Mouse (Mus musculus) spleen, adult 18-20 months (tissue): ENCODE results near the gene Mmp21.
A peak's percentile ranks its signal among the peaks of the same experiment; 100 is the strongest.

Source experiments
- DNase-seq, 2 experiments: peaks; one replicate each; pipeline ENCODE4 v3.0.0; 2022; ENCODE audit warnings: mixed read lengths in 2 of 2

The Mmp21 gene

DNA sequence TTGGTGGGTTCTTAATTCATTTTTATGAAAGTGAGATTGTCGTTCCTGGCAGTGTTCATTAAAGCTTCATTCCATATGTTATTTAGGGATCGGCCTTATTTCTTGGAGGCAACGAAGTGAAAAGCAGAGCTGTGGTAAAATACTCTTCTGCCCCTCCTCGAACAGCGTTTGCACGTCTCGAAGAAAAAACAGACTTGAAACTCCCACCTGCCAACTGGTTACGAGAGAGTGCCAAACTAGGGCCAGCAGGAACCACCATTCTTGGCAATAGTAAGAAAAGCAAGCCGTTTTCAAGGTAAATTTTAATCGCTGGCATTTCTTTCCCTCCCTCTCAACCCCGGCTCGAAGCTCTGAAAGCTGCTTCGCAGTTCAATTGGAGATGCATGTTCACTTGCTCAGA lies 41.0 kb downstream of the Mmp21 start:
- no peak for DNase-seq

DNA sequence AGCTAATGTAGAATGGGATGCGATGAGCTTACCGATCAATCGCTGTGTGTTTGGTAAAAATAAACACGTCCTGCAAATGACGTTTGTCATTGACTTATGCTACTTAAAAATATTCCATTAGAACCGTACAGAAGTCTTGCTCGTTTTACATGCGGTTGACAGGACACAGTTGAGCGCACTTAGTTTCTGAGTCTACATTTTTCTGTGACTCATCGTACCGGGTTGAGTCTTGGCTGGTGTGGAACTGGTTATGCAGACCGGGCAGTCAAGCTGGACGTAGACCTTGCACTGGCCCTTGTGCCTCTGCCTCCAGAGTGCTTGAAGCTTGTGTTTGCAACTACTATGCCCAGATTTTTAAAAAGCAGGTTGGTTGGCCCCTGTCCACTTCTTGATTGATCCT lies 41.6 kb downstream of the Mmp21 start:
- no peak for DNase-seq

DNA sequence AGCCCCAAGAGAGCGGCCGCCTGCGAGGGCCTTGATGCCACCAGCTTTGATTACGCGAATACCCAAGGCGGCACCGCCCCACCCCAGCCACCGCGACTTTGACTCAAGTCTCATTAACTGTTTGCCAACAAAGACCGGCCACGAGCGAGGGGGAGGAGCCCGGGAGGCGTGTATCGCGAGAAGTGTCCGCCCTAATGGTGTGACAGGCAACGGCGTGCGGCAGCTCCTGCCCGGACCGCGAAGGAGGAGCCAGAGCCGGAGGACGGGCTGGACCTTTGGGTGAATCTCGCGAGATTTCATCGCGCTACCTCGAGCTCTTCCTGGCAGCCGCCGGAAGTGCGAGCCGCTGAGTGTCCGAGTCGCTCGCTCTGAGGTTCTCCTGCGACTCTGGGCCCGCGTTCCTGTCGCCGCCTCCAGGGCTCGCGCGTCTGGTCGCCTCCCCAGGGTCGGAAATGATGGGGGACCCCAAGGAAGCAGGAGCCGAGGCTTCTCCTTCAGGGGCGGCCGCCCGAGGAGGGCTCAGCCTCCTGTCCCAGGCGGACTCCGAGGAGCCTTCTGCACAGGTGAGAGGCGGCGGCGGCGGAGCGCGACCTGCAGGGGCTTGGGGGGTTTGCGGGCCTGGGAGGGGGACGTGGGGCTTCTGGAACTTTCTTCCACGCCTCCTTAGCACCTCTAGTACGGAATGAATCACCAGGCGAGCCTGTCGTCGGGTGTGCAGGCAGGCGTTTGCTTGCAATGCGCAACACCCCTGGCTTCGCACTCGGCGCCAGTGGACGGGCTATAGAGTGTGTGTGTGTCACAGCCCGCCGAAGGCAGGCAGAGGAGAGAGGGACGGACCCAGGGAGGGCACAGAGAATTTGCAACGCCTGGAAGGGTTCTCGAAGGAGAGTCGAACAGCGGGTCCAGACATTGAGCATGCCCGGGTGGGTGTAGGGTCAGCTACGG lies 42.2 kb downstream of the Mmp21 start, which contains the start of gene Edrf1:
TSS of gene Edrf1 (plus strand) at position 183 of the 945 bp plus-strand sequence.
- peak; percentile 94 to 96 for DNase-seq

DNA sequence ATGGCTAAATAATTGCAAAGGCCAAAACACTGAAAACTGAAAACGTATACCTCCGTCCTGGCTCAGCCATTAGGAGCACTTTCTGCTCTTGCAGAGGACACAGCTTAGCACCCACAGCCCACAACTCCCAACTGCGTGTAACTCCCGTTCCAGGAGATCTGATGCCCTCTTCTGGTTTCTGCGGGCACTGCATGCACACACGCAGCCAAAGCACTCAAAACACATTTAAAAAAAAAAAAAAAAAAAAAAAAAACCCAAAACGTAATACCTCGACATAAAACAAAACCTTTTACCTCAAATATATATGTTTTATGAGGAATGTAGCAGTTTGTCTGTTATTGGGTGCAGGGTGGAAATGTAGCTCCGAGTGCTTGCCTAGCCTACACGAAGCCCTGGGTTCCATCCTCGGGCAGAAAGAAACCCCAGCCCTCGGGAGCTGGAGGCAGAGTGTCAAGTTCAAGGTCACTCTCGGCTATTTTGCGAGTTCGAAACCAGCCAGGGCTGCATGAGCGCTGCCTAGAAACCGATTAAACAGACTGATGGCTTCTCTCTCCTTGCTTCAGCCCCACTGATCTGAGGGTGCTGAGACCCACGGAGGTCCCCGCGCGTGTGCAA lies 43.0 kb downstream of the Mmp21 start:
- peak; percentile 73 to 86 for DNase-seq

DNA sequence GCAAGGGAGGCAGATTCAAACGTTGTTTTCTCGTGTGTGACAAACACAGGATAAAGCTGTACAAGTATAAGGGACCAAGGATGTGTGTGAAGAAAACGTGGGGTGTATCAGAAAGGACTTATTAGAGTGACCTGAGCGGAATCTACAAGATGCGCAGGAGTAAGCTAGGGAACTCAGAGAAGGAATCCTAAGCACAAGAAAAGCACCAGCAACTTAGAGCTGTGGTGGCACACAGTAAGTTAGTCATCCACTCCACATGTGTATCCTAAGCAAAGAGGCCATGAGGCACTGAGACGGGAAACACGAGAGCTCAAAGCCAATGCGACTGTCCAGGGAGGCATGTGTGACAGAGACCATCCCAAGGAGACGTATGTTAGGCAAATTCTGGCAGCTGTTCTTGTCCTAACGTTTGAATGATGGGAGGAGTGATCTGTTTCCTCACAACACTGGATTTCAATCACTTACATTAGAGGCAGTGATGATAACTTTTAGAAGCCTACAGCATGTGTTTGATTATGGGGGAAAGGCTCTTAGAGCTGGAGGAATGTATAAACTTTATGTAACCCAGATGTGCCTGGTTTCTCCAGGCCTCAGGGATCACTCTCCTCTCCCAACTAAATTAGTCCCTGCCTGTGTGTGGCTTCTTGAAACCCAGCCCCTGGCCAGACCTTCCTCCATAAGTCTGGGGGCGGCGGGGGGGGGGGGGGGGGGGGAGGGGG lies 44.8 kb downstream of the Mmp21 start:
- DNase-seq, result no peak

DNA sequence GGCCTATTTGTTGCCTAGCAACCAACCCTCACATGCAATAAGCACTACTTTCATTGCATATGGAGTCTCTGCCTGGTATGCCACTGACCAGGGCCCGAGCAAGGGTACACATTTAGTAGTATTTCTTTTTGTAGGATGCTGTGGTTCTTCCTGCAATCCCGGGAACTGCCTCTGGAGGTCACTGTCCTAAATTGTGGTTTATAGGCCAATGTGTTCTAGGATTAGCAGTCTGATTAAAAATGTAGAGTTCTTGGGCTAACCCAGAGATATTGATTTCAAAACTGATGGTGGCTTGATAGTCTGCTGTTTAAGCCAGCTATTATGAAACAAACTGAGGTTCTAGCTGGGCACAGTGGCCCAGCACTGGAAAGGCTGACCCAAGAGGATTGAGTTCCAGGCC lies 47.4 kb downstream of the Mmp21 start:
- DNase-seq, result peak; percentile 12 to 63

DNA sequence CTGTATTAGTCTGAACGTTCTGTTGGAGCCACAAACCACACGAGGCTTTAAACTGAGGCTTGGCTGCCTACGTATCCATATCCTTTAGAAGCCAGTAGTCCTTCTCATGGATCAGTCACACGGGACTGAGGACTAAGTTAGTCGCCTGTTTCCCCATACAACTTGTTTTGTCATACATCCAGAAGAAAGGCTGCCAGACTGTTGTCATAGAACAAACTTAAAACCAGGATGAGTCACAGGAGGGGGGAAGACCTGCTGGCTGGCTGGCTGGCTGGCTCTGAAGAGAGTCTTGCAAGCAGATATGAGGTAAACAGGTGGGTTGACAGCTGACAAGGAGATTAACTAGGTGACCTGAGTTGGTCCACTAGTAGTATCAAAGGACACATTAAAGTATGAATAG lies 49.0 kb downstream of the Mmp21 start:
- DNase-seq, result no peak

DNA sequence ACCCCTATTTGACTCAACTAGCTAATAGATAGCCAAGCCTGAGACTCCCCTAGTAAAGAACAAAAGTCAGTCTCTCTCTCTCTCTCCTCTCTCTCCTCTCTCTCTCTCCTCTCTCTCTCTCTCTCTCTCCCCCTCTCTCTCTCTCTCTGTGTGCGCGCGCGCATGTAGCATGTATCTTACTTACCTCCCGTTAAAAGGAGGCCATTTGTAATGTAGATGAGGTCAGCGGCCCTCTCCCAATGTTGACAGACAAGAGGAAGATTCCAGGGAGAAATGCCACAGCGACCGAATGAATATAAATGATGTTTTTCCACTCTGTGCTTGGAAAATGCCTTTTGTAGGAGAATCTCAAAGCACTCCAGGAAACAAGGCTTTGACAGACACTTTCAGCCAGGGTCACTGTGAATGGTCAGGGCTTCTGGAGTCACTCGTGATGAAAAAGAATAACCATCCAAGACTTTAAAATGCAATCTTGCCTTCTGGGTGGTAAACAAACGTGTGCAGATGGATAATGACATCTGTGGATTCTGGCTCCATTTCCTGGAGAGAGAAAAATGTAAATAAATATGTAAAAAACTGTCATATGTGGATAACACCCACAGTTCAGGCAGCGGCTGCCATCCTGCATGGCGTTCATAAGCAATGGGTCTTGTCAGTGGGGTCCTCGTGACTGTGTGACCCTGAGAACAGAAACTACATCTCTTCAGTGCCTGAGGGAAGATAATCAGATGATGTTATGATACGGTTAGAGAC lies 52.5 kb downstream of the Mmp21 start:
- no peak for DNase-seq
